ENCODE assay signal across 8 mouse cellular contexts in genomic region chr10:71306190-71306589, GRCm38 (mm10). TPM values are rescaled to one million over a fixed set of nuclear protein-coding genes. Genes with fewer than 3 reads are reported as not detected.
DNase-seq lines count a peak whose midpoint lies in the region; ATAC-seq and TF ChIP-seq lines count a peak whose summit lies in the region.

No protein-coding gene starts in this region.

- H3K4me2 ChIP-seq in liver, embryonic 15.5 days = peak overlapping the region; percentile 38

- ATAC-seq in activated CD4-positive, CD25-positive, alpha-beta regulatory T cell, adult 4 months = peak; percentile 84
- peak; percentile 92 for ATAC-seq in inflammation-experienced regulatory T-cells, adult 6 months
- ATAC-seq in liver, embryonic 15.5 days (ENCODE audit: insufficient read depth) = no peak

- WGBS in liver, embryonic 15.5 days (ENCODE audit: insufficient replicate concordance) = 15% methylated on average over 6 of the region's 6 CpGs

- H3K36me3 ChIP-seq in liver, embryonic 15.5 days (replicated peaks) = no peaks in the 10 kb centered on the region

- H3K27me3 ChIP-seq in liver, embryonic 15.5 days = no peaks in the 10 kb centered on the region

- no peaks in the 10 kb centered on the region for H3K9me3 ChIP-seq in liver, embryonic 15.5 days (replicated peaks)

- peak; percentile 72 for TF ChIP-seq CTCF in left cerebral cortex, adult 2 months (IDR thresholded peaks at IDR 0.05)
- peak; percentile 13; the same call in 1 of the 2 replicates for TF ChIP-seq CTCF in embryonic fibroblast, embryonic 13.5 days (IDR thresholded peaks at IDR 0.05; ENCODE audit: borderline replicate concordance, insufficient read depth, low read length)

- H3K4me3 ChIP-seq in left cerebral cortex, adult 2 months = no peak overlapping the region
- H3K4me3 ChIP-seq in embryonic fibroblast, embryonic 13.5 days (ENCODE audit: insufficient read depth, low read length) = peak overlapping the region; percentile 30
- H3K4me3 ChIP-seq in liver, embryonic 15.5 days (replicated peaks) = peak overlapping the region; percentile 12; the same call in 1 of the 2 replicates

- no peak for TF ChIP-seq POLR2A in embryonic fibroblast, embryonic 13.5 days (IDR thresholded peaks at IDR 0.05; ENCODE audit: low read depth, low read length)

- intact Hi-C loops in left cerebral cortex, adult 2 months (cut with DNase I) = no loop called here
- intact Hi-C loops in left cerebral cortex, postnatal 10 days (cut with DNase I) = no loop called here

- no peak overlapping the region for H3K9ac ChIP-seq in liver, embryonic 15.5 days

- H3K27ac ChIP-seq in left cerebral cortex, adult 2 months = no peak overlapping the region
- H3K27ac ChIP-seq in embryonic fibroblast, embryonic 13.5 days (ENCODE audit: insufficient read depth, low read length) = no peak overlapping the region
- H3K27ac ChIP-seq in liver, embryonic 15.5 days (replicated peaks) = no peak overlapping the region

- DNase-seq in left cerebral cortex, adult 2 months (ENCODE audit: extremely low spot score in 1 of 2, low spot score in 2 of 2) = peak; percentile 35 to 47
- DNase-seq in left cerebral cortex, postnatal 10 days (ENCODE audit: extremely low spot score in 1 of 2, low spot score in 2 of 2) = no peak
- DNase-seq in neural tube, embryonic 10.5 days (ENCODE audit: extremely low spot score, low spot score) = peak; percentile 30
- no peak for DNase-seq in yolk sac, embryonic 10.5 days (ENCODE audit: low spot score)

- H3K4me1 ChIP-seq in embryonic fibroblast, embryonic 13.5 days (ENCODE audit: control insufficient read depth, insufficient read depth, low read length) = no peaks in the 10 kb centered on the region
- H3K4me1 ChIP-seq in liver, embryonic 15.5 days (replicated peaks) = no peaks in the 10 kb centered on the region

RNA-seq across cellular contexts. Expression of gene Ube2d1, which starts 21.1 kb away (rescaled TPM):
- total RNA-seq in left cerebral cortex, adult 2 months (2021) = 10 to 100 TPM; 49.6 to 50.7 TPM
- 10 to 100 TPM; 76.3 to 90.5 TPM for total RNA-seq in left cerebral cortex, postnatal 10 days (2021)
- 10 to 100 TPM; 17.8 to 19.7 TPM for polyA plus RNA-seq in activated CD4-positive, CD25-positive, alpha-beta regulatory T cell, adult 4 months (2017; shearing (Covaris generic))
- polyA plus RNA-seq in embryonic fibroblast, embryonic 13.5 days (2011; ENCODE audit: insufficient read length, low read depth, missing spikeins) = 56.3 and 61.8 TPM in 2 replicates
- polyA plus RNA-seq in inflammation-experienced regulatory T-cells, adult 6 months (2017; shearing (Covaris generic)) = 10 to 100 TPM; 17.3 to 22.4 (median 21.3) TPM
- polyA plus RNA-seq in liver, embryonic 15.5 days (2015; fragmentation: Nextera tagmentation; extraction: Ambion mirVana) = 6.6 and 6.7 TPM in 2 replicates

RNA-seq across cellular contexts. Expression of gene Cisd1, which starts 38.6 kb away (rescaled TPM):
- 100 to 1,000 TPM; 119 to 131 TPM for total RNA-seq in left cerebral cortex, adult 2 months (2021)
- 100 to 1,000 TPM; 124 to 130 TPM for total RNA-seq in left cerebral cortex, postnatal 10 days (2021)
- 10 to 100 TPM; 34.7 to 43.2 TPM for polyA plus RNA-seq in activated CD4-positive, CD25-positive, alpha-beta regulatory T cell, adult 4 months (2017; shearing (Covaris generic))
- polyA plus RNA-seq in embryonic fibroblast, embryonic 13.5 days (2011; ENCODE audit: insufficient read length, low read depth, missing spikeins) = 27.5 and 31.4 TPM in 2 replicates
- 10 to 100 TPM; 31.9 to 59.6 (median 36.2) TPM for polyA plus RNA-seq in inflammation-experienced regulatory T-cells, adult 6 months (2017; shearing (Covaris generic))
- polyA plus RNA-seq in liver, embryonic 15.5 days (2015; fragmentation: Nextera tagmentation; extraction: Ambion mirVana) = 60.6 and 66.3 TPM in 2 replicates

RNA-seq across cellular contexts. Expression of gene Ipmk, which starts 41.4 kb away (rescaled TPM):
- 10 to 100 TPM; 30.5 to 36.7 TPM for total RNA-seq in left cerebral cortex, adult 2 months (2021)
- 10 to 100 TPM; 32.1 to 34.7 TPM for total RNA-seq in left cerebral cortex, postnatal 10 days (2021)
- 1 to 10 TPM; 2.8 to 3.1 TPM for polyA plus RNA-seq in activated CD4-positive, CD25-positive, alpha-beta regulatory T cell, adult 4 months (2017; shearing (Covaris generic))
- polyA plus RNA-seq in embryonic fibroblast, embryonic 13.5 days (2011; ENCODE audit: insufficient read length, low read depth, missing spikeins) = 11.8 and 13.7 TPM in 2 replicates
- 1 to 10 TPM; 3.3 to 5.9 (median 5.4) TPM for polyA plus RNA-seq in inflammation-experienced regulatory T-cells, adult 6 months (2017; shearing (Covaris generic))
- polyA plus RNA-seq in liver, embryonic 15.5 days (2015; fragmentation: Nextera tagmentation; extraction: Ambion mirVana) = 8.3 and 9.1 TPM in 2 replicates

Comparison
In these comparisons a context has a peak if more than half of its experiments do, and no peak if none do; other contexts are left out.
1. DNase-seq: peak in left cerebral cortex, adult 2 months (2 of 2) and neural tube, embryonic 10.5 days (single experiment); none in left cerebral cortex, postnatal 10 days (0 of 2) and yolk sac, embryonic 10.5 days (single experiment).